Mouse (Mus musculus) splenic B cell, adult 2 months (primary cell): ENCODE measurements at regions not wholly inside any gene's neighbourhood (a gene's known extent, or its start where the extent isn't known, plus 50 kb on each side); places are given as distances from the start of the nearest gene placed in this dataset.

ENCODE experiments used
- DNase-seq: peaks from one replicate; pipeline ENCODE4 v3.0.0-alpha.2; 2011; ENCODE audit warnings: low read depth, low spot score
- H3K27me3 ChIP-seq: 2 replicates; pipeline ENCODE4 v1.6.1; 2012; ENCODE audit warnings: mild to moderate bottlenecking, low read length, moderate library complexity, mixed read lengths; ENCODE audit not compliant: control insufficient read depth, poor library complexity, insufficient read depth, severe bottlenecking
- H3K36me3 ChIP-seq: 2 replicates; pipeline ENCODE4 v1.6.1; 2012; ENCODE audit warnings: mild to moderate bottlenecking, low read length, moderate library complexity, mixed read lengths; ENCODE audit not compliant: control insufficient read depth, poor library complexity, insufficient read depth, severe bottlenecking

DNA sequence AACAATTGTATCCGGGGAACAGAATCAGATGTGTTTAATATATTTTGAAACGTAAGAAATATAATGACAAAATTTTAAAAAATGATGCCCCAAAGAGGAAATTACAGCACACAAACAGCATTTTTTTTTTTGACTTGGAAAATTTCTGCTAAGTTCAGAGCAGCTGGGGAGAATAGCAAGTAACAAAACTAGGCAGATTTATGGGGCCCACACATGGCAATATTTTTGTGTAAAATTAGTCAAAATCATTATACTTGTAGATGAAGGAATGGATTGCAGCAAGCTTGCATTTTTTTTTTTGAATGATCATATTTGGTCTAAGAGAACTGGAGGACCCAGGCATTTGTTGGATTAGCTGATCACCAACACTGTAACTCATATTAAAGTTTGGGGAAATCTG lies 189.4 kb downstream of the Map2k6 start:
- Histone ChIP-seq H3K36me3 (no peaks in the 10 kb centered on the region), H3K27me3 (no peaks in the 10 kb centered on the region)
- no peak for DNase-seq

DNA sequence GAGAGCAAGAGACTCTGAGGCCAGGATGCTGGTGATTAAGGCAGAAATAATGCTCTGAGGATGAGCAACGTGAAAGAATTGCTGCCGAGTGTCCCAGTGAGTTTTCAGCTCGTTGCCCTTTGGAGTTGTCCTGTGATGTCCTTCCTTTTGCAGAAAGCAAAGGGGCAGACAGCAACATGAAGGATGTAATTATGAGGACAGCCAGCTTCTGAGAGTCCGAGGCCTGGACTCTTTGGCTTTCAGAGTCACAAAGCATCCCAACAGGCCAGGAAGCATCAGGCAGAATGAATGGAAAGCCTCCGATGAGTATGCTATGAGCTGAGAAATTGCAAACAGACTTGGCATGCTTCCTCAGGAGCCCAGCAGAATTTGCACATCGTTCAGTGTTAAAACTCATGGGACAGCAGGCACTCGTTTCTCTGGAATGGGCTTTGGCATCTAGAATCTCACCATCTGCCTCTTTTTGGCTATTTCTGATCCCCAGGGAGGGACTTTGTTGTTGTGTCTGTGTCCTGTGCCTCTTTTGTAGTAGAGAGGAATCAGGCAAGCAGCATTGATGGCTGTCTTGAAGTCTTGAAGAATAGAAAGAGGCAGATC lies 196.4 kb downstream of the Map2k6 start:
- no peaks in the 10 kb centered on the region for H3K36me3 ChIP-seq
- no peaks in the 10 kb centered on the region for H3K27me3 ChIP-seq
- DNase-seq: no peak

- H3K36me3 ChIP-seq: no peaks in the 10 kb centered on the region
- no peak for DNase-seq
- no peaks in the 10 kb centered on the region for H3K27me3 ChIP-seq
Observed at GRCm38 (mm10) chr11:110605041-110605882, 206.3 kb downstream of the Map2k6 start.

- no peak for DNase-seq
- Histone ChIP-seq H3K36me3 (no peaks in the 10 kb centered on the region), H3K27me3 (no peaks in the 10 kb centered on the region)
Observed at GRCm38 (mm10) chr11:110609276-110609675, 210.4 kb downstream of the Map2k6 start.

DNA sequence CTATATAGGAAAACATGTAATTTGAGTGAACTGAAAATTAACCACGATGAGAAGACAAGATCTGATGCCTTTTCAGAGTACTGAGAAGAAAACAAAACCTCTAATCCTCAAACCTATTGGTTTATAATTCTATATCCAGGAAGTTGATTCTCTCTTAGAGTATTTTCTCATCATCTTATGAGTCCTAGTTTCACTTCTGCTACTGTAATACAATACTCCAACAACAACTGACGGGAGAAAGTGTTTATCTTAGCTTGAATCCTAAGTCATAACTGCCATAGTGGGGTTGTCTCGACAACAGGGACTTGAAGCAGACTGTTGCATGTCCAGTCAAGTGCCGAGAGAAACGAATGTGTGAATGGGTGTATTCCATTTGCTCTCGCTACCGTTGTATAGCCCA lies 211.9 kb downstream of the Map2k6 start:
- no peak for DNase-seq
- no peaks in the 10 kb centered on the region for H3K27me3 ChIP-seq
- no peaks in the 10 kb centered on the region for H3K36me3 ChIP-seq

DNA sequence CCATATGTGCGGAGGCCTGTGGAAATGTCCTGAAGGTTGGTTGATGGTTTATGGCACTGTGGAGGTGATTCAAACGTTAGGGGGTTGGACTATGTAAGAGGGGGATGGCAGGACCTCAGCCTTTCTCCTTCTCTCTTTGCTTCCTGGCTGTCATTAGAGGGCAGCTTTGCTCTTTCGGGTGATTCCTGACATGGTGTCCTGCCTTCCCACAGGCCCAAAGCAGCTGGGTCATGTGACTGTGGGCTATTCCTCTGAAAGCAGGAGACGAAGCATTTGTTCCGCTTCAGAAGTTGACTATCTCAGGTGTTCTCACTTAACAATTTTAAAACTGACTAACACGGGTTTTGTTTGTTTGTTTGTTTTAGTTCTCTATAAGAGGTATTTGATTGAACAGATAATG lies 233.1 kb downstream of the Map2k6 start:
- no peak for DNase-seq
- H3K27me3 ChIP-seq: no peaks in the 10 kb centered on the region
- H3K36me3 ChIP-seq: no peaks in the 10 kb centered on the region

- Histone ChIP-seq H3K36me3 (no peaks in the 10 kb centered on the region), H3K27me3 (no peaks in the 10 kb centered on the region)
- DNase-seq: no peak
Observed at GRCm38 (mm10) chr11:110633351-110633750, 234.4 kb downstream of the Map2k6 start.

- DNase-seq: no peak
- Histone ChIP-seq H3K36me3 (no peaks in the 10 kb centered on the region), H3K27me3 (no peaks in the 10 kb centered on the region)
Observed at GRCm38 (mm10) chr11:110642485-110642884, 243.6 kb downstream of the Map2k6 start.

DNA sequence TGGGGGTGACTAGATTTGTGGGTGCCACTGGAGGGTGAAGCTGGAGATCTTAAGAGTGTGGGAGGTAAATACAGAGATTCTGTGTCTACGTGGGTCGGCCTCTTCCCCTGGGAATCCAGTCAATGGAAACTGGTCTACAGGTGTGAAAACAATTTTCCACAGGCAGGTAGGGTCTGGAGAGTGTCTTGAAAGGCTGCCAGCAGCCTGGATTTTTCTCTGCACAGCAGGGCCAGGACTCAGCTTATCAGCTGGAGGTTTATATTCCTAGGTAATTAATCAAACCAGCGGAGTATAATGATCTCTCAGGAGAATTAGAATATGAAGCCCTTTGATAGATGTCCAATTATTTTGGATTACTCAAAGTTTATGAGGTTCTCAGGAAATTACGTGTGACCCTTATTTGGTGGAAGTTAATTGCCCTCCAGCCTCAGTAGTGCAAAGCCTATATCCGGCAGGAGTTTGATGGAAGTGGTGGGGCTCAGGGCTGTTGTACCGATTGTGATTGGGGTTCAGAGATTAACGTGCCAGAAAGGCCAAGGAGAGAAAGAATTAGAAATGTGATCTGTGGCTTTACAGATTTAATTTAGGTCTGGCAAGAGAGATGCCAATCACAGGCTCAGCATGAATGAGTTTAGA lies 250.8 kb downstream of the Map2k6 start:
- Histone ChIP-seq H3K27me3 (no peaks in the 10 kb centered on the region), H3K36me3 (no peaks in the 10 kb centered on the region)
- DNase-seq: no peak

- H3K36me3 ChIP-seq: no peaks in the 10 kb centered on the region
- no peaks in the 10 kb centered on the region for H3K27me3 ChIP-seq
- no peak for DNase-seq
Observed at GRCm38 (mm10) chr11:110652068-110652467, 253.1 kb downstream of the Map2k6 start.

DNA sequence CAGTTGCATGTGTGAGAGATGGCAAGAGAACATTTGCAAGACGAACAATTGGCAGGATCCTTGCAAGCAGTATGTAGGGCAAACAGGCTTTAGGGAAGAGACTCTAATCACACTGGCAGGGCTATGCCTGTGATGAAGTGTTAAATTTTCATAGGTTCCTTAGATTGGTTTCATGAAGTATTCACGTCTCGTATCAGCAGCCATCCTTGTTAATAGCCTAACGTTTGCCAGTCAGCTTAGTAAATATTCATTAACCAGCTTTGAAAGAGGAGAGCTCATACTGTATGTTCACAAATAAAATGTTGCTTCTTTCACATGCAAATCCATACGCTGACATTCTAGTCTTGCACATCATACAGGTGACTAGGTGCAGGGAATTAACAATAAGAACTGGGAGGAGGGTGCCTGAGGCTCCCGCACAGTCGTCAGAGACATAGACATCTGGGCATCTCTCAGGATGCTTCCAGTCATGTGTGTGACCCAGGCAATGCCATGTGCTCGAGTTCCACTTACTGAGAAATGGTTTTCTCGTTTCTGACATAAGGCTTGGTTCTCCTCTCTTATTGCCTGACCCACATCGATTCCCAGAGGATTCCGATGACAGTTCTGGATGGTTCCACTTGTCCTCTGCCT lies 257.7 kb downstream of the Map2k6 start:
- Histone ChIP-seq H3K27me3 (no peaks in the 10 kb centered on the region), H3K36me3 (no peaks in the 10 kb centered on the region)
- DNase-seq: no peak

DNA sequence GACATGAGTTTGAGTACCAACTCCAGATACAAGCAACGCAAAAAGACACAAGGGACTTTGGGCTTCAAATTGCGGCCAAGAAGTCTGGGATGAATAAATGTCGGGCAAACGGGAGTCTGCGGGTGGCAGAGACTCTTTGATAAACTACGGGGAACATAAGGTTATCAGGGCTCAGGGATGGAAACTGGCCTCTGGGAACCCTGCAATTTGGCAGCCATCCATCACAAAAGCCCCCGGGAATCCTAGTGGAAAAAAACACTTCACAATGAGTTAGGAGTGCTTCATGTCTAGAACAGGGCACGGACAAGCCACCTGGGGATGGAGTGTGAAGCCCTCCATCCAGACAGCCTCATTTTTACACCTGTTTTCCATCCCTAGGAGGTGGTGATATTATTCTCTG lies 258.9 kb downstream of the Map2k6 start:
- Histone ChIP-seq H3K27me3 (no peaks in the 10 kb centered on the region), H3K36me3 (no peaks in the 10 kb centered on the region)
- no peak for DNase-seq

DNA sequence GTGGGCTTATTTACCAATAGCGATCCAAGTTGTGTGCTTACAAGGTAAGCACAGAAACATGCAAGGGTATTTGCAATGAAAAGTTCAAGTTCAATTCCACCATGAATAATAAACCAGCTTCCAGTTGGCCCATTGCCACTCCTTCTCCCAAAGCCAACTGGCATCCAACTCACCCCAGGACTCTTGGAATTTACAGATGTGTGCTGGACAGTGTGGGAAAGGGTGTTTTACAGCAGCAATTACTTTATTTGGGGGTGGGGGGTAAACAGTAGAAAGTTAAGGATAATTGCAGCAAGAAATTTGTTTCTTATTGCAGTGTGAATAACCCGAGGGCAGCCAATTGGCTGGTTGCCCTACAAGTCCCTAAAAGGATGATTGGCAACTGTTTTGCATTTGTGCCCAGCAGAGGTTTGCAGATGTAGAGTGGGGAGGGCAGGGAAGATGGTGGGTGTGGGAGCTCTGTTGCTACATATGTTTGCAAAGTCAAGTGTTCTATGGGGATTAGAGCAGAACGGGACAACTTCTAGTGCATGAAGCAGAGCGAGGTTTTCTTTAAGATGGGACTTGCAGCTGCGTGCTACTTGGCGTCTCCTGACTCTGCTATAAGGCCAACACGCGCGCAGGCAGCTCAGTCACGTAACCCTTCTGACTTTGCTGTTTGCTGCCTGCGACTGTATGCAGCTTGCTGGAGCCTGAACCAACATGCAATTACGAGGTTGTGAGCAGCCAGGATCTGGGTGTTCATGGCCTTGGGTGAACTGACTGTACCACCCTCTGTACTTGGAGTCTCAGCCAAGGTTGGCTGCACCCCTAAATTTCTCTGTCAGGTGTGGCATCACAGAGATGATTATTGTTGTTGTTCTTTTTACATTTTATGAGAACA lies 271.9 kb downstream of the Map2k6 start:
- no peaks in the 10 kb centered on the region for H3K27me3 ChIP-seq
- no peak for DNase-seq
- no peaks in the 10 kb centered on the region for H3K36me3 ChIP-seq

GRCm38 (mm10) chr11:110672941-110673340 lies 274.0 kb downstream of the Map2k6 start:
- Histone ChIP-seq H3K36me3 (no peaks in the 10 kb centered on the region), H3K27me3 (no peaks in the 10 kb centered on the region)
- no peak for DNase-seq
